Mouse (Mus musculus) kidney, adult 9 months (tissue): Measurements from ENCODE around the gene Cep295nl.
A peak's percentile ranks its signal among the peaks of the same experiment; 100 is the strongest.
"Not testable (repeated sequence)": the region's sequence is repeated elsewhere in the genome, so short reads cannot be mapped to it uniquely, and the experiment has no call there.

Experiments
- DNase-seq: peaks from one replicate; pipeline ENCODE4 v3.0.0; 2022

Cep295nl gene

GRCm38 (mm10) chr11:118318678-118319077, 23.6 kb downstream of the Cep295nl start:
- DNase-seq = peak; percentile 17

GRCm38 (mm10) chr11:118317129-118317528, 25.2 kb downstream of the Cep295nl start:
- peak; percentile 61 for DNase-seq

DNA sequence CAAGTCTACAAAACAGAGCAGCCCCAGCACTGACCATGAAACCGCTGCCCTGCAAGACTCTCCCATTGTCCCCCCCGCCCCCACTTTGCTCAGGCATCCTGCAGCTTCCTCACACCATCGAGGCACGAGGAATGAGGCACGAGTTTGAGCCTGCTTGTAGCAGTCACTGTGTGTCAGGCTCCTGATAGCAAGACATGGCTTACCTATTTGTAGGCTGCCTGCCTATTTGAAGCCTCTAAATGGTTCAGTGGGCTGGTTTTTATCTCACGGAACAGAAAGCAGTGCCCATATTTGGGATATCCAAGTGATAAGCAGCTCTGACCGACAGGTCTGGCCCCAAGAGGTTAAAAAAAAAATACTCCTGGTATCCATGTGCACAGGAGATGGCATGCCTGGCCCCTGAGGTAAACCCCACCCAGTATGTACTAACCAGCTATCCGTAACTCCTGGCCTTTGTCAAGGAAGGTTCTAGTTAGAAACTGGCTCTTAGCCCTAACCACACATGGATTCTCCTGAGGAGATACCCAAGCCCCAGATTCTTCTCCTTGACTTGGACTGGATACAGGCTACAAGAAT, 26.0 kb downstream of the Cep295nl start:
- no peak for DNase-seq

DNA sequence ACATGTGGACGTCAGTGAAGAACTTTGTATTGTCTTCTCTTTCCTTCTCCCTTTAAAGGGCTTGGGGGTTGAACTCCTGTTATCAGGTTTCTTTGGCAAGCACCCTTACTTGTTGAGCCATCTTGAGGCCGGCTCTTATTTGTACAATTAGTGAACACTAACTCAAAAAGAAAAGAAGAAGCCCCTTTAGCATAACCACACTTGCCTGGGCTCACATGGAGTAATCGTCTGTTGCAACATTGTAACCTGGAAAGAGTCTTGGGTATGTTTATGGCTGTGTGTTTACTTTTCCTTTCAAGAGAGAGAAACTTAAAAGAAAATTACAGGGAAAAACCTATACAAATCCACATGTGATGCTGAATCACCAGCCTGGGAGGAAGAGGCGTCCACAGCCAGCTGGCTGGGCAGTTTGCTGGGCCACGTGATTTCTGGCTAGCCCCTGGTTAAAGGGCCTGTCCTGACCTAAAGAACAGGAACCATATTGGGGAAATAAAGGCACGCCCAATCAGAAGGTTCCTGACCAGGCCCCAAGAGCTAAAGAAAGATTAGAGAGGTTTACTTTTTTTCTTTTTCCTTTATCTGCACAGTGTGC, 30.1 kb downstream of the Cep295nl start:
- DNase-seq = no peak

DNA sequence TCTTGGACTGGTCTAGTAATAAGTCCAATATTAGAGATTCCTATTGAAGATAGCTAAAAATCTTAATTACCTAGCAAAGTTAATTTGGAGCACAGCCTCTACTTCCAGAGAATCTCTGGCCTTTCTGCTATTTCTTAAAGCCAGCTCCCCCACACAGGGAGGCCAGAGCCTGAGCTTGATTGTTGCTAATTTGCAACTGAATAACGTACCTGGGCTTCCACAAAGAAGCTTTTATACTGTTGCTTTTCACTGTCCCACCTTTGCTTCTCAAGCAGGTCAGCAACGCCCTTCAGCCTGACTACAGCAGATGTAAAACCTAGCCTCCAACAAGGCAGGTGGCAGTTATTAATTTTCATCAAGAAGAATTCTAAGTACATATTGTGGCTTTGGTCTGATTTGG, 34.3 kb downstream of the Cep295nl start:
- not testable (repeated sequence) for DNase-seq

DNA sequence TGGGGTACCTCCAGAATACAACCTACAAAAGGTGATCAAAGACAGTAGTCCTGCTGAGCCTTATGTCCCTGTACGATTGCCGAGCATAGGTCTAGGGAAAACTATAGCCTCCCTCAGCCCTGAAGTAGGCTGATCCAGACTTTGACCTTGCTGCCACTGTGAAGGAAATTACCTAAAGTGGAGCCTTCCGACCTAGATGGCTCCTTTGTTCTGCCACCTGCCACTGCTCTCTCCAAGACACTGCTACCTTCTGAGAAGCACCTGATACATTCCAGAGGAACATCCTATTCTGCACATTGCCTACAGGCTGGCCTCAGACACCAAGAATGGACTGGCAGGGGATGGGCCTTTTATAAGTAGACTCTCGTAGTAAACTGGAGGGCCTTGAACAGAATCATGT, 38.3 kb downstream of the Cep295nl start:
- DNase-seq = not testable (repeated sequence)

GRCm38 (mm10) chr11:118298810-118299209, 43.5 kb downstream of the Cep295nl start:
- DNase-seq = no peak

GRCm38 (mm10) chr11:118297967-118298366, 44.3 kb downstream of the Cep295nl start:
- DNase-seq = no peak

- no peak for DNase-seq
Observed at GRCm38 (mm10) chr11:118295026-118295425, 47.3 kb downstream of the Cep295nl start.

GRCm38 (mm10) chr11:118292671-118293070, 49.6 kb downstream of the Cep295nl start:
- no peak for DNase-seq

DNA sequence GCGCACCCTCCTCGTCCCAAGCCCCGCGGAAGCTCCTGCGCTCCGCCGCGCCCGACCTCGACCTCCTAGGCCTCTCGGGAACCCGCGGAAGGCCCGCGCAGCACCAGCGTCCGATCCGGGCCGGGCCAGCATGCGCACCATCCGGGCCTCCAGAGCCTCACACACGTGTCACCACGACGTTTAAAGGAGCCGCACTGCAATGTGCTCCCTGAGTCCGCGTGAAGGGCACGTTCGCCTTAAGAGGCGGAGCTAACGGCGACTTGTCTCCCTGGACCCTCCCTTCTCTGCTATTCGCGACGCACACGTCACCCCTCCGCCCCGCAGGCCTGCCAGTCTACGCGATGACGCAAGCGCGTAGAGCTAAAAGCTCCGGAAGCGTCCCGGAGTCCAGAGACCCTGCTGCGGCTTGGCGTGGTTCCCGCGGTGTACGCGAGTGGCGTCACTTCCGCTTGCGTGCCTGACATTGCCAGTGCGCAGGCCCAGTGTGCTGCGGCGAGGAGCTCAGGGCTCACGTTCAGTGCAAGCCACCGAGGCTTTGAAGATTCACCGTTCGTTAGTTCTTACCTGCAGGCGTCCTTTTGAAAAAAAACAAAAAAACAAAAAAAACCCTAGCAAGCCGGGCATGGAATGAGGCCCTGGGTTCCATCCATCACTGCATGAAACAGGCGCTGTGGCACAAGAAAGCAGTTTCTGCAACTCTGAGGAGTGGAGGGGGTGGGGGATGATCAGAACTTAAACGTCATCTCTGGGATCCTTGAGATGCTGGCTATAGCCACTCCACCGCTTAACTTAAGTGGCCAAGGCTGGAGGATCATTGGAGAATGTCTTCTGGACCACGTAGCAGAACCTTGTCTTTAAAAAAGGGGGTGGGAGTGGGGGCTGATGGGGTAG, 52.1 kb downstream of the Cep295nl start, which contains the start of gene Usp36:
Usp36 (minus strand) TSS at position 246 of the 891 bp plus-strand sequence.
- peak; percentile 100 for DNase-seq

DNA sequence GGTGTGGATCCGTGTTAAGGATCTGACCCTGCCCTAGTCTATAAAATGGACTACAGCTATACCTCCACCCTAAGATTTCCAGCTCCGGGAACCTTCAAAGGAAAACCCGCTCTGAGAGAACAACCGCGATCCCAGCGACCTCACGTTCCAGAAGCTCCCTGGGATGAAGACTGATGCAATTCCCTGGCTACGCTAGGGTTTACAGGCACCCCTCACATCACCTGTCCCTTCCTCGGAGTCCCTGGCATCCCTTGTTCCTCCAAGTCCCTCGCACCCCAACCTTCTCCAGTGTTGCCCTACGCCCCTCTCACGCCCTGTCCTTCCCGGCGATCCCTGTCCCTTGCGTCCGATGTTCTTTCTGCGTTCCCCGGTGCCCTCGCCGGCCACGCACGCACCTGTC, 52.7 kb downstream of the Cep295nl start:
- DNase-seq = no peak

GRCm38 (mm10) chr11:118289037-118289511, 53.2 kb downstream of the Cep295nl start:
- peak; percentile 27 for DNase-seq

DNA sequence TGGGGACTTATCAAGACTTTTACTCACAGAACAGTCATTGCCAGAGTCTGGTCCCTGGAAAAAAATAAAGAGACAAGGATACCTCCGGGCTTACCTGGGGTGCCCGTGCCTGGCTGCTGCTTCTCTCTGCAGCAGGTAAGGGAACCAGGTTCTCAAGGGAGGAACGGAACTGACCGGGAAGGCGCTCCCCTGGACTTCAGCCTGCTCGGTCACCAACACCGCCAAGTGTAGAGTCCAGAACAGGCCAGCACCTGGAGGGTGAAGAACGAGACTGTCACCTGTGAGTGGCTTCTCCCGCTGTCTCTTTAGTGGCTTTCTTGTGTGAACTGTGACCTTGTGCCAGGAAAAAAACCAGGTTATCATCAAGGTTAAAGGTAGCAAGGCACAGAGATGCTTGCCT, 54.7 kb downstream of the Cep295nl start:
- peak; percentile 47 for DNase-seq

GRCm38 (mm10) chr11:118286434-118286833, 55.9 kb downstream of the Cep295nl start:
- DNase-seq = no peak

- DNase-seq = no peak
Observed at GRCm38 (mm10) chr11:118285791-118286190, 56.5 kb downstream of the Cep295nl start.
